ENCODE assay signal across 8 mouse cellular contexts in genomic region chr6:86545236-86545635, GRCm38 (mm10). TPM values are rescaled to one million over a fixed set of nuclear protein-coding genes. Genes with fewer than 3 reads are reported as not detected.
DNase-seq lines count a peak whose midpoint lies in the region; ATAC-seq lines count a peak whose summit lies in the region.

No protein-coding gene starts in this region.

- 53% methylated on average over 4 of the region's 4 CpGs for WGBS in hindbrain, embryonic 14.5 days
- WGBS in hindbrain, embryonic 12.5 days, result 58% methylated on average over 4 of the region's 4 CpGs
- WGBS in embryonic facial prominence, embryonic 14.5 days, result 58% methylated on average over 4 of the region's 4 CpGs

- peak; percentile 62 for DNase-seq in hindbrain, embryonic 14.5 days (ENCODE audit: low spot score)
- DNase-seq in B cell, adult 2 months, result peak; percentile 41 to 54
- DNase-seq in NIH3T3 (ENCODE audit: low read depth), result peak; percentile 69
- DNase-seq in embryonic facial prominence, embryonic 14.5 days (ENCODE audit: low spot score), result peak; percentile 65
- no peak for DNase-seq in layer of hippocampus, adult 11-12 months (ENCODE audit: low spot score)
- no peak for DNase-seq in layer of hippocampus, postnatal 10 days (ENCODE audit: low spot score in 2 of 2)

- no peak overlapping the region for H3K4me2 ChIP-seq in hindbrain, embryonic 14.5 days (replicated peaks)
- H3K4me2 ChIP-seq in hindbrain, embryonic 12.5 days (replicated peaks), result no peak overlapping the region
- no peak overlapping the region for H3K4me2 ChIP-seq in embryonic facial prominence, embryonic 14.5 days (ENCODE audit: low read depth, low read length)

- H3K27ac ChIP-seq in hindbrain, embryonic 14.5 days, result no peak overlapping the region
- no peak overlapping the region for H3K27ac ChIP-seq in hindbrain, embryonic 12.5 days
- no peak overlapping the region for H3K27ac ChIP-seq in embryonic facial prominence, embryonic 14.5 days (replicated peaks; ENCODE audit: low read depth, low read length)

- H3K9ac ChIP-seq in hindbrain, embryonic 14.5 days, result no peak overlapping the region
- H3K9ac ChIP-seq in hindbrain, embryonic 12.5 days, result no peak overlapping the region
- no peak overlapping the region for H3K9ac ChIP-seq in embryonic facial prominence, embryonic 14.5 days (ENCODE audit: low read depth, low read length)

- no peaks in the 10 kb centered on the region for H3K4me1 ChIP-seq in hindbrain, embryonic 14.5 days (replicated peaks; ENCODE audit: control insufficient read depth, insufficient read depth, low read length)
- H3K4me1 ChIP-seq in hindbrain, embryonic 12.5 days, result no peaks in the 10 kb centered on the region
- no peaks in the 10 kb centered on the region for H3K4me1 ChIP-seq in embryonic facial prominence, embryonic 14.5 days (ENCODE audit: control insufficient read depth, insufficient read depth, low read length)

- no peak overlapping the region for H3K4me3 ChIP-seq in hindbrain, embryonic 14.5 days (replicated peaks; ENCODE audit: low read length)
- H3K4me3 ChIP-seq in hindbrain, embryonic 12.5 days, result no peak overlapping the region
- H3K4me3 ChIP-seq in embryonic facial prominence, embryonic 14.5 days (ENCODE audit: low read depth, low read length), result no peak overlapping the region

- no peaks in the 10 kb centered on the region for H3K9me3 ChIP-seq in hindbrain, embryonic 14.5 days (ENCODE audit: control insufficient read depth, low read length)
- H3K9me3 ChIP-seq in hindbrain, embryonic 12.5 days (replicated peaks), result no peaks in the 10 kb centered on the region
- 0 out of 2 replicates have a peak, but pooled peaks cover 5% of the 10 kb centered on the region for H3K9me3 ChIP-seq in embryonic facial prominence, embryonic 14.5 days (ENCODE audit: control insufficient read depth, low read length)

- H3K36me3 ChIP-seq in hindbrain, embryonic 14.5 days (replicated peaks; ENCODE audit: control insufficient read depth, insufficient read depth), result peaks cover 80% of the 10 kb centered on the region
- H3K36me3 ChIP-seq in hindbrain, embryonic 12.5 days, result peaks cover 78% of the 10 kb centered on the region
- H3K36me3 ChIP-seq in embryonic facial prominence, embryonic 14.5 days (ENCODE audit: control insufficient read depth, insufficient read depth, low read length), result peaks cover 73% of the 10 kb centered on the region

- H3K27me3 ChIP-seq in hindbrain, embryonic 14.5 days (ENCODE audit: control insufficient read depth, insufficient read depth, low read length), result no peaks in the 10 kb centered on the region
- no peaks in the 10 kb centered on the region for H3K27me3 ChIP-seq in hindbrain, embryonic 12.5 days
- no peaks in the 10 kb centered on the region for H3K27me3 ChIP-seq in embryonic facial prominence, embryonic 14.5 days (replicated peaks; ENCODE audit: control insufficient read depth, insufficient read depth, low read length)

- no peak for ATAC-seq in hindbrain, embryonic 14.5 days (ENCODE audit: low FRiP score)
- ATAC-seq in hindbrain, embryonic 12.5 days (ENCODE audit: low FRiP score), result no peak
- ATAC-seq in embryonic facial prominence, embryonic 14.5 days (ENCODE audit: low read depth), result no peak
- peak; percentile 59; the same call in 1 of the 2 replicates for ATAC-seq in megakaryocyte-erythroid progenitor cell, adult 5-6 weeks (replicated peaks; ENCODE audit: low FRiP score, low TSS enrichment, poor library complexity, severe bottlenecking)

RNA-seq across cellular contexts. Expression of gene Pcbp1, which starts 19.1 kb away (rescaled TPM):
- polyA plus RNA-seq in hindbrain, embryonic 14.5 days (2014; fragmentation: Nextera tagmentation; extraction: Ambion mirVana), result 313 and 316 TPM in 2 replicates
- polyA plus RNA-seq in hindbrain, embryonic 12.5 days (2016; fragmentation: Nextera tagmentation; extraction: Ambion mirVana), result 557 and 561 TPM in 2 replicates
- 397 and 402 TPM in 2 replicates for polyA plus RNA-seq in embryonic facial prominence, embryonic 14.5 days (2014; fragmentation: Nextera tagmentation; extraction: Ambion mirVana)
- total RNA-seq in megakaryocyte-erythroid progenitor cell, adult 5-6 weeks (2014; fragmentation: Nextera tagmentation), result 289 and 315 TPM in 2 replicates
- total RNA-seq in megakaryocyte-erythroid progenitor cell, adult 5-6 weeks (2017), result 118 and 123 TPM in 2 replicates
- total RNA-seq in layer of hippocampus, postnatal 10 days (2021), result 100 to 1,000 TPM; 159 to 184 TPM

Comparison
In these comparisons a context has a peak if more than half of its experiments do, and no peak if none do; other contexts are left out.
1. DNase-seq: peak in hindbrain, embryonic 14.5 days (single experiment), B cell, adult 2 months (2 of 2), NIH3T3 (single experiment) and embryonic facial prominence, embryonic 14.5 days (single experiment); none in layer of hippocampus, adult 11-12 months (single experiment) and layer of hippocampus, postnatal 10 days (0 of 2).